Mouse (Mus musculus) embryonic facial prominence, embryonic 13.5 days (tissue): Measurements from ENCODE around the gene Coro1c. TPM values are rescaled to one million over a fixed set of nuclear protein-coding genes. Genes with fewer than 3 reads are reported as not detected.

Experiments
- ATAC-seq: fragments of 200-750 bp; cut with Nextera tagmentation; 2 replicates; pipeline ENCODE4 v1.8.0; 2017; ENCODE audit warnings: low read depth; ENCODE audit not compliant: insufficient number of reproducible peaks, insufficient read depth, low FRiP score, low TSS enrichment
- H3K27ac ChIP-seq: fragments of 300-500 bp; sonication (generic); 2 replicates; pipeline ENCODE4 v1.5.1; 2015; ENCODE audit warnings: moderate library complexity, mild to moderate bottlenecking, inconsistent platforms
- H3K27me3 ChIP-seq: fragments of 300-500 bp; sonication (generic); 2 replicates; pipeline ENCODE4 v1.6.1; 2015; ENCODE audit warnings: mild to moderate bottlenecking, inconsistent platforms
- H3K36me3 ChIP-seq: fragments of 300-500 bp; sonication (generic); 2 replicates; pipeline ENCODE4 v1.6.1; 2015; ENCODE audit warnings: mild to moderate bottlenecking, inconsistent platforms
- H3K4me1 ChIP-seq: fragments of 300-500 bp; sonication (generic); 2 replicates; pipeline ENCODE4 v1.6.1; 2015; ENCODE audit warnings: inconsistent platforms
- H3K4me2 ChIP-seq: fragments of 300-500 bp; sonication (generic); 2 replicates; pipeline ENCODE4 v1.6.1; 2015; ENCODE audit warnings: moderate library complexity, mild to moderate bottlenecking, inconsistent platforms
- H3K4me3 ChIP-seq: fragments of 300-500 bp; sonication (generic); 2 replicates; pipeline ENCODE4 v1.5.1; 2015; ENCODE audit warnings: mild to moderate bottlenecking, inconsistent platforms
- H3K9ac ChIP-seq: fragments of 300-500 bp; sonication (generic); 2 replicates; pipeline ENCODE4 v1.6.1; 2015; ENCODE audit warnings: mild to moderate bottlenecking, inconsistent platforms
- H3K9me3 ChIP-seq: fragments of 300-500 bp; sonication (generic); 2 replicates; pipeline ENCODE4 v1.6.1; 2016; ENCODE audit warnings: inconsistent platforms
- WGBS: fragments of 180-500 bp; shearing (Covaris S2); methylation state at CpG from one replicate; pipeline ENCODE4 v1.1.7; 2015; ENCODE audit warnings: mixed read lengths; 5-methylcytosine and 5-hydroxymethylcytosine counted together
- polyA plus RNA-seq: library from polyadenylated mRNA; unstranded; fragments of >200 nt; fragmentation: Nextera tagmentation; extraction: Ambion mirVana; gene quantifications from 2 replicates; pipeline ENCODE4 v1.2.1, GENCODE M21; 2015

The Coro1c gene
- polyA plus RNA-seq, 1 experiment from 2014 or later, result 88.9 TPM

DNA sequence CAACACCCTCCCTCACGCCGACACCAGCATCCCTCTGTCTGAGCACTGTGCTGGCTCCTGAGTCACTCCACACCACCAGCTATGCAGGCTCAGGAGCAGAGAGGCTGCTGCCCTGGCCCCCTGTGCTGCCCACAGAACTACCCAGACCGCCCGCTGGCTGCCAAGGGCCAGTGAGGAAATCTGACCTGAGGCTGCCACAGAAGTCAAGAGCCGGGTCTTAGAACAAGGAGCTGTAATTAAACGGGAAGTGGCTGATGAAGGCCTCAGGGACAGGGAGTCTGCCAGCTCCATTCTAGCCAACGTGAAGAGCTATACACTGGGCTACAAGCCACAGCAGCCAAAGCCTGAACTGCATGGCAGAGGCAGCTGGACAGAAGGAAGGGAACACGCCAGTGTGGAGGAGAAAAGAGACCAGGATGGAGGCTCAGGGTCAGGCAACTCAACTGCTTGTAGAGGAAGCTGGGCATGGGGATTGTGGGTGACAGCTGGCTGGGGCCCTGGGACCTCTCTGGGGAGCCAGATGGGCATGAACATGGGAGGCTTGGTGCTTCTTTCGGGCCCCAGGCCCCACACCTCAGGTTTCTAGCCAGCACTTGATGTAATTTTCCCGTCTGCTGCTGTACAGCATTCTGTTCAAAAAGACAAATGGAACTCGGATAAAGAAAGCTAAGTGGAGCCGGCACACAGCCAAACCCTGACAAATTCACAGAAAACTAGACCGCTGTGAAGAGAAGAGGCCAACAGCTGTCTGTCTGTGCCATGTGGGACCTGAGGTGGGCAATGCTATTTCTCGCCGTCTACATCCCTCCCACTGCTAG, 25.8 kb downstream of the Coro1c start:
- Histone ChIP-seq H3K27ac (peak overlapping the region; percentile 13; the same call in 1 of the 2 replicates), H3K9me3 (no peaks in the 10 kb centered on the region), H3K4me2 (no peak overlapping the region), H3K9ac (peak overlapping the region; percentile 37; the same call in 1 of the 2 replicates), H3K36me3 (peaks cover 31% of the 10 kb centered on the region), H3K4me1 (peaks cover 25% of the 10 kb centered on the region), H3K4me3 (no peak overlapping the region), H3K27me3 (no peaks in the 10 kb centered on the region)
- 52% methylated on average over 15 of the region's 15 CpGs for WGBS
- ATAC-seq, result no peak

DNA sequence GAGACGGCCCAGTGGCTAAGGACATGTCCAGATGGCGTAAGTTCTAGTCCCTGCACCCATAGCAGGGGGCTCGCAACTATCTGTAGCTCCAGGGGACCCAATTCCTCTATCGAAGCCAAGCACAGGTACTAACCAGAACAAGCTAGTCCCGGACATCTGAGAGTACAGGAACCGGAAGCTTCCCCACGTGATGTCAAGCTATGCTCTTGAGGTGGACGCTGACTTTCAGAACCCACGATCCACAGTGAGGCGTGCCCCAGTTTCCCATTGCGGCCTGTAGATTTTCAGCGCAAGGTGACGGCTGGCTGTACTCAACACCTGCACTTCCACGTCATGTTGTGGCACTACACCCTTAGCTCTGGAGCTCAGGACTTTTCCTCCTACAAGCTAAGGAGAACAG, 27.4 kb downstream of the Coro1c start:
- Histone ChIP-seq H3K9ac (no peak overlapping the region), H3K27me3 (no peaks in the 10 kb centered on the region), H3K9me3 (no peaks in the 10 kb centered on the region), H3K4me2 (no peak overlapping the region), H3K36me3 (peaks cover 40% of the 10 kb centered on the region), H3K27ac (no peak overlapping the region), H3K4me1 (peaks cover 20% of the 10 kb centered on the region), H3K4me3 (no peak overlapping the region)
- WGBS, result 96% methylated on average over 14 of the region's 14 CpGs
- no peak for ATAC-seq

DNA sequence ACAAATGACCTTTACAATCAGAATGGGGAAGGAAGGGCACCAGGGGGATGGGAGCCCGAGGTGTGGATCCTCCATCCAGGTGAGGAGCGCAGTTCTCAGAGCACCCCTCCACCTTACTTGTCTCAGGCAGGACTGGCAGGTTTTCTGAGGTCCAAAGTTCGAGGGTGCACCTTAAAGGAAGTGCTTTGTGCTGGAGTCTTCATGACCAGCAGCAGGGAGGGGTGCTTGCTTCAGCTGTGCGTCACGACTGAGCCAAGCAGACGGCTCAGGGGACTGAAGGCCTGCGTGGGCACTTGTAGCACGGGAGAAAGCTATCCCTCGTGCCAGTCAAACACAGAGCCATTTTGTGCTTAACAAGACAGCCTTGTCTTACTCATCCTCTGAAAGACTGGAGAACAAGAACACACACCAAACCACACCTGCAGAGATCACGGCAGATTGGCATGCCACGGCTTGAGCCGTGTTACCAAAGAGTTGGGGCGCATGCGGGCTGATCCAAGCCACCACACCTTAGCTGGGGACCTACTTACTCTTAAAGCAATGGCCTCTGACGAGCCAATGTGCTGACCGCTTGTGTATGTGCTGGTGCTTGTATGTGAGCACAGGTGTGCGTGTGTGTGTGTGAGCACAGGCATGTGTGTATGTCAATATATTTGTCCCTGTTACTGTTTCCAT, 29.5 kb downstream of the Coro1c start:
- no peak overlapping the region for H3K9ac ChIP-seq
- H3K27ac ChIP-seq, result no peak overlapping the region
- ATAC-seq, result no peak
- peaks cover 53% of the 10 kb centered on the region for H3K36me3 ChIP-seq
- H3K9me3 ChIP-seq, result no peaks in the 10 kb centered on the region
- no peak overlapping the region for H3K4me2 ChIP-seq
- 91% methylated on average over 17 of the region's 17 CpGs for WGBS
- peaks cover 25% of the 10 kb centered on the region for H3K4me1 ChIP-seq
- H3K4me3 ChIP-seq, result no peak overlapping the region
- no peaks in the 10 kb centered on the region for H3K27me3 ChIP-seq

DNA sequence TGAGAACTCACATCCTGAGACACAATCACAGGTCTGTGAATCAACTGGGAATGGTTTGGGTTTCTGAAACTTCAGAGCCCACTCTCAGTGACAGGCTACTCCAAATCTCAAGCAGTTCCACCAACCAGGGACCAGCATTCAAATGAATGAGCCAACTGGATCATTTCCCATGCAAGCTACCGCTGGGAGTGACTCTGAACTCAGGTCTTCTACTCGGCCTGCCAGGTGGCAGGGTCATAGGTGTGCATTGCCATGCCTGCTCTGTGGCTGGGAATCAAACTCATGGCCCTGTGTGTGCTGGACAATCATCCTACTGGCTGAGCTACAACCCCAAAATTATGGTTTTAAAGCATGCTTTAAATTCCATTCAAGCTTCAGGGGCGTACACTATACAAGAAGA, 31.0 kb downstream of the Coro1c start:
- H3K36me3 ChIP-seq, result peaks cover 53% of the 10 kb centered on the region

DNA sequence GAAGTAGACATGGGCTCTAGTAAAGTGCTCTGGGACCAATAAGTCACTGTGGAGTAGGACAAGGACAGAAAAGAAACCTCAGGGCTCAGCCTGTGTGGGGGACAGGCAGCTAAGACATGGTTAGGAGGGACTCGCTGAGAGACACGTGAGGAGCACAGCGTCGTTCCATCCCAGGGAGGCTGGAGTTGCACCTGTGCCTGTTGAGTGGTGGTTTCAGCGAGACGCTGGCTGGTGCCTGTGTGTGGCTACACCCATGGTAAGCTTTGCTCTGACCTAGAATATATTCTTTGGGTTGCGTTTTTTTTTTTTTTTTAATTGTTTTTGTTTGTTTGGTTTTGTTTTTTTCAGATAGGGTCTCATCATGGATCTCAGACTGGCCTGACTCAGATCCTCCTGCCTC, 32.4 kb downstream of the Coro1c start:
- H3K27me3 ChIP-seq, result no peaks in the 10 kb centered on the region
- peaks cover 44% of the 10 kb centered on the region for H3K36me3 ChIP-seq
- H3K9me3 ChIP-seq, result no peaks in the 10 kb centered on the region
- H3K27ac ChIP-seq, result no peak overlapping the region
- peaks cover 38% of the 10 kb centered on the region for H3K4me1 ChIP-seq
- H3K4me2 ChIP-seq, result no peak overlapping the region
- no peak overlapping the region for H3K9ac ChIP-seq
- no peak for ATAC-seq
- 92% methylated on average over 7 of the region's 7 CpGs for WGBS
- H3K4me3 ChIP-seq, result no peak overlapping the region

More for the DNA sequence above, 31.0 kb downstream of the Coro1c start:
- no peak overlapping the region for H3K4me3 ChIP-seq
- peaks cover 28% of the 10 kb centered on the region for H3K4me1 ChIP-seq
- WGBS, result 63% methylated on average over 3 of the region's 3 CpGs
- H3K9me3 ChIP-seq, result no peaks in the 10 kb centered on the region
- ATAC-seq, result no peak
- no peak overlapping the region for H3K9ac ChIP-seq
- no peaks in the 10 kb centered on the region for H3K27me3 ChIP-seq
- H3K27ac ChIP-seq, result no peak overlapping the region
- H3K4me2 ChIP-seq, result no peak overlapping the region

DNA sequence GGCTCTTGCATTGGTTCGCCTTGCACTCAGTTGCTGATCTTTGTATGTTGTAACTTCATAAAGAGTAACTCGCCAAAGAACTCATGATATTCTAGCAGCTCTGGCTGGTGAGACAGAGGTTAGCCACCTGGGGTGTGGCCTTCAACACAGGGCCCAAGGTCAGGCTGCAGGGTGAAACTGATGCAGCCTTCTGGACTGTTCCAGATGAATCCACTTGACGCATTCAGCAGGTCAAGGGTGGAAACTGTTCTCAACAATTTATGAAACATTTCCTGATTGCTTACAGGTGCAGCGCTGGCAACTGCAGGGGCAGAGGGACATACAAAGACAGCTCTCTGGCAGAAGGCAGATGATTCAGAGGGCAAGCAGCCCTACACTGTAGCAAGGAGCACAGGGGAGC, 32.9 kb downstream of the Coro1c start:
- Histone ChIP-seq H3K4me1 (peaks cover 44% of the 10 kb centered on the region), H3K9ac (no peak overlapping the region), H3K27me3 (no peaks in the 10 kb centered on the region), H3K4me3 (no peak overlapping the region), H3K27ac (no peak overlapping the region), H3K9me3 (no peaks in the 10 kb centered on the region), H3K4me2 (no peak overlapping the region), H3K36me3 (peaks cover 38% of the 10 kb centered on the region)
- 80% methylated on average over 4 of the region's 4 CpGs for WGBS
- ATAC-seq, result no peak

DNA sequence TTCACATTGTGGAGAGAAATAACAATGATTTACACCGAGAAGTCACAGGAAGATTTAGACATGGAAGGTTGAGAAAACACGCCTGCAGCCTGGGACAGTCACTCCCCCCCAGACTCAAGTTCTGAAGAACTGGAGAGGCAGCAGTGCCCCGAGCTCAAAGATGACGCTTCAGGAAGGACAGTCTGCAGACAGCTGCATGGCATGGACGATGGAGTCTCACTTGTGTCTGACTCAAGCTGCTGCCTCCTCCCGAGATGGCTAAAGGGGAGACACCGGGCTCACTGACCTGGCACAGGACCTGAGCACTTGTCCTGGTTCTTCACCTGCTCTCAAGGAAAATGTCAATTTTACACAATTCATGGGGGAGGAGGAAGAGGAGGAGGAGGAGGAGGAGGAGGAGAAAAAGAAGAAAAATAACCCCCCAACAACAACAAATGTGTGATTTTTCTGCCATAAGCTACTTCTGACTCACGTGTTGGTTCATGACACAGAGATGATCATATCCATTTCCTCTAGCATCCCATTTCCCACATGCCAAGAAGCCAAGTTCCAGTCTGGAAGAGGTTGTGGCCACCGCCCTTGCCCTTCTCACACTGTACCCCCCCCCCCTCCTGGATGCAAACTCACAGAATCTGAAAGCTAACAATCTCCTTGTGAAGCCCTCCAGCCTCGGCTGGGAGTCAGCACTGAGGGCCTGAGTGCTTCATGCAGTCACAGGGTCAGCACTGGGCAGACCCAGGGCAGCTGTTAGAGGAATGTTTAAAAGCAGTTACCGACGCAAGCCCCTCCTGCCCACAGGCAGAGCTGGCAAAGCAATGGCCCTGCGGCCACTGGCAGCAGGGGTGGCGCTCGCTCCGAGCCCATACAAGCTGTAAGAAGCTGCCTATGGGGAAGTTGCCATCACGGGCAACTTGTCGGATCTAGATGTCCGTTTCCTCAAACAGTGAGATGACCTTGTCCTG, 34.2 kb downstream of the Coro1c start:
- Histone ChIP-seq H3K9me3 (no peaks in the 10 kb centered on the region), H3K27ac (peak overlapping the region; percentile 85), H3K36me3 (peaks cover 28% of the 10 kb centered on the region), H3K27me3 (no peaks in the 10 kb centered on the region), H3K4me3 (no peak overlapping the region), H3K4me1 (peaks cover 56% of the 10 kb centered on the region), H3K9ac (peak overlapping the region; percentile 36; the same call in 1 of the 2 replicates), H3K4me2 (peak overlapping the region; percentile 43)
- WGBS, result 58% methylated on average over 19 of the region's 19 CpGs
- ATAC-seq, result no peak

DNA sequence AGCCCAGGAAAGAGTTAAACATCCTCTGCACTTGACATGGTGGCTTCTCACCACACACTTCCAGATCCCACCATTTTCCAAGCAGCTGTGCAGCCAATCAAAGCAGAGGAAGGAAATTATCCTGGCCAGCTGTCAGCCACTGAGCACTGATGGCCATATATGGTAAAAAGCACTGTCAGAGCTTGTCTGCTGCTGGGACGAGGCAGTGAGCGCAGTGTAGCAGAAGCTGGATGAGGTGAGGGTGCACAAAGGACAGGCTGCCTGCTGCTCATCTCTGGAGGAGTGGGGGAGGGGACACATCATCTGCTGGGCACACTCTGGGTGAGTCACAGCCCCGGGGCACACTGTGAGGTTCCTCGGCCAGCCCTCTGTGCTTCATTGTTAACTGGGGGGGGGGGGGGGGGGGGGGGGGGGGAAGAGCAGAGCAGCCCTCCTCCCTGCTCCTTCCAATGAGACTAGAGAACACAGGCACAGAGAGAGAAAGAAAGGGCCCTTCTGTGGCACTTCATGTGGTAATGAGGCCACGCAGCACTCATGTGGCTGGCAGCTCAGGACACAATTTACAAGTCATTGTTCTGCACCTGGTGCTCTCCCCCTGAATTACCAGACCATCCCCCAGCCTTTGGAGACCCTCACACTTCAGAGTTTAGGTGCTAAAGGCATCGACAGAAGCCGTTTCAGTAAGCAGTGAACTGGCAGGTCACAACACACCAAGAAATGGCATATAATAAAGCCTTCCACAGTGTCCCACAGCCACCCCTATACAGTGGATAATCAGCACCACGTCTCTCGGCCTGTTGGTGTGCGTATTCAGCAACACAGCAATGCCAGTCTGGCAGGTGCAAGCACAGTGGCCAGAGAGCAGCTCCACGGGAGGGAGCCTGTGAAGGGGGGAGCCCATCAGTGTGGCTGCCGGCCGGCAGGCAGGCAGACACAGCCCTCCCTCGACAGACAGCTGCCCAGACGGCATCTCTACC, 35.3 kb downstream of the Coro1c start:
- peaks cover 63% of the 10 kb centered on the region for H3K4me1 ChIP-seq
- H3K9me3 ChIP-seq, result no peaks in the 10 kb centered on the region
- H3K27me3 ChIP-seq, result no peaks in the 10 kb centered on the region
- peak; percentile 79 for ATAC-seq
- peak overlapping the region; percentile 36; the same call in 1 of the 2 replicates for H3K9ac ChIP-seq
- H3K4me3 ChIP-seq, result no peak overlapping the region
- H3K27ac ChIP-seq, result peak overlapping the region; percentile 85
- 8% methylated on average over 13 of the region's 15 CpGs for WGBS
- peak overlapping the region; percentile 43 for H3K4me2 ChIP-seq
- H3K36me3 ChIP-seq, result peaks cover 22% of the 10 kb centered on the region

DNA sequence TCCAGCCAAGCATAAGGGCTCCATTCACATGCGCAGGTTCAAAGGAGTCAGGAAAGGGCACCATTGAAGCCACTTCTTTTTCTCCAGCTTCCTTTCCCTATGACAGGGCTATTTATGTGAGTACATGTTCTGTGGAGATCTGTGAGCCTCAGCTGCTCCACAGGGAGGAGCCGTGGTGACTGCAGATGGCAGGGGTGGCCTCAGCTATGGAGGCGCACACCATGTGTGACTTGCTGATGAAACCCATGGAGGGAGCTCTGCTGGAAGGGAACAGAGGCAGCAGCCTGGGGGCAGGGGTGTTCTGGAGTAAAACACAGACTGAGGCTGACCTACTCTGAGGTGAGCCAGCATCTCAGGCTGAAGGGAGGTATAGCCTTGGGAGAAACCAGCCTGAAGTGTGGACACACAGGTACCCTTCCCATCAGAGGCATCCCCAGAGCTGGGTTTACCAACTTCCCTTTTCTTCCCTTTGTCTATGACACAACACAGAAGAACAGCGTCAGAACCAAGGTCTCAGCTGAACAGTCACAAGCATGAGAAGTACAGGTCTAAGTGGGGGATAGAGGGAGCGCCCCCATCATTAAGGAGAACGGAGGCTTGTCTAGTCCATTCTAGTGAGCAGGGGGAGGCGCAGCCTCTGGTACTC, 36.5 kb downstream of the Coro1c start:
- peaks cover 63% of the 10 kb centered on the region for H3K4me1 ChIP-seq

DNA sequence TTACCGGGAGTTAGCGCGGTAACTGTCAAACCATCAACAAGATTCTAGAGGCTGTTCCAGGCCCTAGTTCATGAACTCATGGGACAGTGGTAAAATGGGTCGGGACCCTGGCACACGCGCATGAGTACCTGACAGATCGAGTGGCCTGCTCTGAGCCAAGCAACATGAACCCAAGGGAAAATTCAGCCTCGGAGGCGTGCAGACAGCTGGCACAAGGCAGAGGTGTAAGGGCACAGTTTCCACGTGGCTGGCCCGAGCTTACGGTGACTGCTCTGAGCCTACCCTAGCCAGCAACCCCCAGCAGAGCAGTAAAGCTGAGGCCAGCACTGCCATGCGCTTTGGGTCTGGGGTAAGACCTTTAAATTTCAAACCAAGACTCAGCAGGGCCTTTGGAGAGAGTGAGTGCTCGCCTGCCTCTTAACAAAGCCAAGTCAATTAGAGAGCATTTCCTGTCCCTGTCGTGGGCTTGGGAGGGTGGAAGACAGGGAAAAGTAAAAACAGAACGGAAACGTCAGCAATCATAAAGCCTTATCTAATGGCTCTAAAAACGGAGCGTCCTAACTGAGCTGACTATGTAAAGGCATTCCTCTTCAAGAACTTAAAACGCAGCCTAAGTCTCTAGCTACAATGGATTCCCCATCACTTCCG, 38.0 kb downstream of the Coro1c start:
- Histone ChIP-seq H3K4me1 (peaks cover 63% of the 10 kb centered on the region), H3K36me3 (peaks cover 7% of the 10 kb centered on the region), H3K9me3 (no peaks in the 10 kb centered on the region), H3K27ac (peak overlapping the region; percentile 85), H3K27me3 (no peaks in the 10 kb centered on the region), H3K4me3 (no peak overlapping the region), H3K9ac (no peak overlapping the region), H3K4me2 (no peak overlapping the region)
- 30% methylated on average over 21 of the region's 21 CpGs for WGBS
- ATAC-seq, result no peak

More for the DNA sequence above, 36.5 kb downstream of the Coro1c start:
- no peak for ATAC-seq
- no peaks in the 10 kb centered on the region for H3K9me3 ChIP-seq
- no peaks in the 10 kb centered on the region for H3K27me3 ChIP-seq
- 79% methylated on average over 7 of the region's 7 CpGs for WGBS
- peaks cover 20% of the 10 kb centered on the region for H3K36me3 ChIP-seq
- no peak overlapping the region for H3K4me3 ChIP-seq
- H3K4me2 ChIP-seq, result no peak overlapping the region; the same call in 1 of the 2 replicates
- 0 out of 2 replicates have a peak overlapping the region, but pooled peaks have one; percentile 11 for H3K9ac ChIP-seq
- H3K27ac ChIP-seq, result peak overlapping the region; percentile 85
